Mouse (Mus musculus) embryonic facial prominence, embryonic 15.5 days (tissue): ENCODE data around the gene Tmppe. TPM values are rescaled to one million over a fixed set of nuclear protein-coding genes. Genes with fewer than 3 reads are reported as not detected.

Source experiments
- ATAC-seq: fragments of 200-750 bp; cut with Nextera tagmentation; 2 replicates; pipeline ENCODE4 v1.8.0; 2017; ENCODE audit warnings: low read depth, moderate TSS enrichment; ENCODE audit not compliant: insufficient number of reproducible peaks, low FRiP score, low TSS enrichment
- H3K27ac ChIP-seq: fragments of 300-500 bp; sonication (generic); replicated peaks from 2 replicates; pipeline ENCODE4 v1.5.1; 2015; ENCODE audit warnings: mild to moderate bottlenecking, inconsistent platforms
- H3K27me3 ChIP-seq: fragments of 300-500 bp; sonication (generic); 2 replicates; pipeline ENCODE4 v1.6.1; 2015; ENCODE audit warnings: inconsistent platforms
- H3K36me3 ChIP-seq: fragments of 300-500 bp; sonication (generic); 2 replicates; pipeline ENCODE4 v1.6.1; 2015; ENCODE audit warnings: mild to moderate bottlenecking, inconsistent platforms
- H3K4me1 ChIP-seq: fragments of 300-500 bp; sonication (generic); 2 replicates; pipeline ENCODE4 v1.6.1; 2015; ENCODE audit warnings: inconsistent platforms
- H3K4me2 ChIP-seq: fragments of 300-500 bp; sonication (generic); replicated peaks from 2 replicates; pipeline ENCODE4 v1.6.1; 2015; ENCODE audit warnings: mild to moderate bottlenecking, inconsistent platforms
- H3K4me3 ChIP-seq: fragments of 300-500 bp; sonication (generic); replicated peaks from 2 replicates; pipeline ENCODE4 v1.5.1; 2015; ENCODE audit warnings: mild to moderate bottlenecking, inconsistent platforms
- H3K9ac ChIP-seq: fragments of 300-500 bp; sonication (generic); 2 replicates; pipeline ENCODE4 v1.6.1; 2015; ENCODE audit warnings: inconsistent platforms
- H3K9me3 ChIP-seq: fragments of 300-500 bp; sonication (generic); replicated peaks from 2 replicates; pipeline ENCODE4 v1.6.1; 2016; ENCODE audit warnings: inconsistent platforms
- WGBS: fragments of 180-500 bp; shearing (Covaris S2); methylation state at CpG from one replicate; pipeline ENCODE4 v1.1.7; 2015; 5-methylcytosine and 5-hydroxymethylcytosine counted together
- polyA plus RNA-seq: library from polyadenylated mRNA; unstranded; fragments of >200 nt; fragmentation: Nextera tagmentation; extraction: Ambion mirVana; gene quantifications from 2 replicates; pipeline ENCODE4 v1.2.1, GENCODE M21; 2015

Tmppe gene
- polyA plus RNA-seq, 1 experiment from 2014 or later = 10.9 TPM

DNA sequence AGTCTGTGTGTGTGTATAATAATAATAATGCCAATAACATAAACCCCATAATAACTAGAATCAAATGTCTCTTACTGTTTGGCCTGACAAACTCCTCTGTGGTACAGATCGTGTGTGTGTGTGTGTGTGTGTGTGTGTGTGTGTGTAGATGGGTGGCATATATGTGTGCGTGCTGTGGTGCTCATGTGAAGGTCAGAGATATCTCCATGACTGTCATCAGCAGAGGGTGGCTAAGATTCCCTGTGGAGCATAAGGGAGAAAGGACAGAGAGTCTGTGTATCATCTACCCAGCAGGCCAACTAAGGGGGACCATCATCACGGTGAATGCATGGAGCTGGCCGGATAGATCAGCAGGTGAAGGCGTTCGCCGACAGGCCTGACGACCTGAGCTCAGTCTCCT lies 46.0 kb downstream of the Tmppe start:
- Histone ChIP-seq H3K9me3 (no peaks in the 10 kb centered on the region), H3K36me3 (peaks cover 9% of the 10 kb centered on the region; the same call in 1 of the 2 replicates), H3K4me1 (no peaks in the 10 kb centered on the region), H3K4me2 (no peak overlapping the region), H3K27ac (no peak overlapping the region), H3K9ac (no peak overlapping the region), H3K4me3 (no peak overlapping the region), H3K27me3 (no peaks in the 10 kb centered on the region)
- ATAC-seq = no peak
- 93% methylated on average over 8 of the region's 8 CpGs for WGBS

DNA sequence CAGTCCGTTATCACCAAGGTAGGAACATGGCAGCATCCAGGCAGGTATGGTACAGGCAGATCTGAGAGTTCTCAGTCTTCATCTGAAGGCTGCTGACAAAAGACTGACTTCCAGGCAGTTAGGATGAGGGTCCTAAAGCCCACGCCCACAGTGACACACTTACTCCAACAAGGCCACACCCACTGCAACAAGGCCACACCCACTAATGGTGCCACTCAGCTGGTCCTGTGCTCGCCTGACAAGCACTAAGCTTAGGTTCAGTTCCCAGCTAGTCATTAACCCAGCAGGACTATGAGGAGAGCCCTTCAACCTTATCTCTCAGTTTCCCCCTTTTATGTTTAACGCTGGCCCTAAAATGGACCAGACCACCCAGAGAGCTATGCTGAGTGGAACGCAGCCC lies 47.8 kb downstream of the Tmppe start:
- Histone ChIP-seq H3K36me3 (no peaks in the 10 kb centered on the region), H3K4me2 (no peak overlapping the region), H3K4me1 (no peaks in the 10 kb centered on the region), H3K9me3 (no peaks in the 10 kb centered on the region), H3K27ac (no peak overlapping the region), H3K27me3 (no peaks in the 10 kb centered on the region), H3K9ac (no peak overlapping the region), H3K4me3 (no peak overlapping the region)
- WGBS = 76% methylated on average over 5 of the region's 5 CpGs
- no peak for ATAC-seq

DNA sequence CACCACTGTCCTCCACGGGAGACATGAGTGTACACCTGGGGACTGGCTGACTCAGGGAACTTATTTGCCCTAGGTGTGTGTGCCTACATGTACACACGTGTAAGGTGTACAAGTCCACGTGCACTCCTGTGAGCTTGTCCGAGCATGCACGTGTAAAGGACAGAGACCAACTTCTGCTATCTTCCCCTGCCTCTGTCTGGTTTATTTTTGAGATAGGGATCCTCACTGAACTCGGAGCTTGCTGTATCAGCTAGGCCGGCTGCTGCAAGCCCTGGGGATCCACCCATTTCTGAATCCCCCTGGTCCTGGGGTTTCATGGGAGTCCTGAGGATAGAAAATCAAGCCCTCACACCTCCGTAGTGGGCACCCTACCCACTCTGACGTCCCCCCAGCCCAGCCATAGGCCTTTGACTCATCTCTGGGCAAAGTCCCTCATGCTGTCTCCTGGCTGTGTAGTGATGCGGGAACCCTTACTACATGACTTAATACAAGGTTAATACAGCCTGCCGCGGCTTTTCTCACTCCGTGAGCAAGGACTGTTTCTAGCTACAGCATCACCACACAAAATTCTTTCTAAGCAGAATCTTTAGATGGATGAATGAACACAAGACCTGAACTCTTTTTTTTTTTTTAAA lies 48.3 kb downstream of the Tmppe start:
- H3K9ac ChIP-seq = no peak overlapping the region

DNA sequence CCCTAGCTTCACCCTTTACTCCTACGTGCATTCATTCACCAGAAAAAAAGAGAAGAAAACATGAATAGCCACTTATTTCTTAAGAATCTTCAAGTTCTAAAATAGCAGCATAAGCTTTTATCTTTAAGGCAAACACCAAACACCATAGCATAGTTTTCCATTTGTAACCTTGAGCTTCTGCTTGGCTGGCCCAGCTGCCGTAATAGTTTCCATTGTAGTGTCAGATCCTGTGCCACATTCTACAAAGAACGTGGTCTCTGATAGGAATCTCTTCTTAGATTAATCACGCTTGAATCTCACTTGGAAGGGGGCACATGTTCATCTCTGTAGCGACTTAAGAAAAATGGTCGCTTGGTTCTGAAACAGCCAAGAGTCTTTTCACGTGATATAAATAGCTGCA lies 50.7 kb downstream of the Tmppe start:
- WGBS = 77% methylated on average over 7 of the region's 7 CpGs
- ATAC-seq = no peak
- Histone ChIP-seq H3K4me1 (no peaks in the 10 kb centered on the region), H3K9me3 (no peaks in the 10 kb centered on the region), H3K27me3 (no peaks in the 10 kb centered on the region), H3K4me3 (no peak overlapping the region), H3K36me3 (0 out of 2 replicates have a peak, but pooled peaks cover 3% of the 10 kb centered on the region), H3K4me2 (no peak overlapping the region), H3K27ac (no peak overlapping the region), H3K9ac (no peak overlapping the region)

More for the DNA sequence above, 48.3 kb downstream of the Tmppe start:
- ATAC-seq = no peak
- Histone ChIP-seq H3K4me3 (no peak overlapping the region), H3K9me3 (no peaks in the 10 kb centered on the region), H3K27ac (no peak overlapping the region), H3K36me3 (no peaks in the 10 kb centered on the region), H3K4me2 (no peak overlapping the region), H3K4me1 (no peaks in the 10 kb centered on the region), H3K27me3 (no peaks in the 10 kb centered on the region)
- 87% methylated on average over 13 of the region's 13 CpGs for WGBS

DNA sequence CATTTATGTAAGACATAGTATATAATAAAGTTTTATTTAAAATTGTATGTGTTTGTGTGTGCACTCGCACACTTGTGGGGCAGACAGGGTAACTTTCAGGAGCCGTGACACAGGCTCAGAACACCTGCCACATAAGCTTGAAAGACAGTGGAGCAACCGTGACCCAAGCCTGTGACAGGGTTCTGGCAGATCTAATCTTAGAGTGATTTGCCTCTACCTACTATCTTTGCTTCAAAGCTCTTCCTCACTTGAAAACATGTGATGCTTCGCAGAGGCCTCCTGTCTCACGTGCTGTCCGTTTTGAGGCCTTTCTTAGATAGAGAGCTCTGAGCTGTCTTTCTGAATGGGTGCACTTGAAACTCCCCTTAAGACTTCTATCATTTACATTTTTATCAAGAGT lies 51.5 kb downstream of the Tmppe start:
- Histone ChIP-seq H3K36me3 (peaks cover 6% of the 10 kb centered on the region; the same call in 1 of the 2 replicates), H3K9ac (no peak overlapping the region), H3K27me3 (no peaks in the 10 kb centered on the region), H3K27ac (no peak overlapping the region), H3K4me1 (no peaks in the 10 kb centered on the region), H3K4me3 (no peak overlapping the region), H3K4me2 (no peak overlapping the region), H3K9me3 (no peaks in the 10 kb centered on the region)
- WGBS = 89% methylated on average over 6 of the region's 6 CpGs
- no peak for ATAC-seq

DNA sequence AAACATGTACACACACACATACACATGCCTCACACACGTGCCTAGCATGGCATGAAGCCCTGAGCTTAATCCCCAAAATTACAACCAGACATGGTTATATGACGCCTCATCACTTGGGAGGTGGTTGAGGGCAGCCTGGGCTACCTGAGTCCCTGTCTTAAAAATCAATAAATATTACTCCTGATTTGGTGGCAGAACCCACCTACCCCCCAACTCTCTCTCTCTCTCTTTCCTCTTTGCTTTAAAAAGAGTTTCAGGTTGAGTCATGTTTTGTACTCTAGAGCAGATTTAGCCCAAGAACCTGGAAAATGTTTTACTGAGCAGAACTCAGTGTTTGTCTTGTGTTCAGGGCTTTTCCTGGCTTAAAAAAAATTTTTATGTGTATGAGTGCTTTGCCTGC lies 54.5 kb downstream of the Tmppe start:
- Histone ChIP-seq H3K4me3 (no peak overlapping the region), H3K4me2 (no peak overlapping the region), H3K4me1 (no peaks in the 10 kb centered on the region), H3K27ac (no peak overlapping the region), H3K9ac (no peak overlapping the region), H3K36me3 (peaks cover 16% of the 10 kb centered on the region), H3K9me3 (no peaks in the 10 kb centered on the region), H3K27me3 (no peaks in the 10 kb centered on the region)
- no peak for ATAC-seq
- 59% methylated on average over 2 of the region's 2 CpGs for WGBS

Other genes starting within 250 kb of the Tmppe start
- not detected in 2 replicates for gene Bcl2a1c, start 71.0 kb upstream of the Tmppe start, polyA plus RNA-seq
- 198 and 204 TPM in 2 replicates for gene Crtap, start 10.4 kb upstream of the Tmppe start, polyA plus RNA-seq
- 35.7 and 37.3 TPM in 2 replicates for gene Glb1, start within 50 bp of the Tmppe start, polyA plus RNA-seq
- gene Ccr4, start 103.8 kb downstream of the Tmppe start, polyA plus RNA-seq = 5.3 and 7.3 TPM in 2 replicates
- 3.0 and 3.9 TPM in 2 replicates for gene C130032M10Rik, start 114.6 kb downstream of the Tmppe start, polyA plus RNA-seq
- gene Trim71, start 163.3 kb downstream of the Tmppe start, polyA plus RNA-seq = 0.23 and 0.24 TPM in 2 replicates
- gene Cnot10, start 239.1 kb downstream of the Tmppe start, polyA plus RNA-seq = 58.1 and 65.9 TPM in 2 replicates